Mouse (Mus musculus) forebrain, embryonic 12.5 days (tissue): ENCODE results near the gene Nupl1. TPM values are rescaled to one million over a fixed set of nuclear protein-coding genes. Genes with fewer than 3 reads are reported as not detected.

Experiments used
- ATAC-seq: fragments of 200-750 bp; cut with Nextera tagmentation; 2 replicates; pipeline ENCODE4 v1.8.0; 2017; ENCODE audit warnings: moderate TSS enrichment; ENCODE audit not compliant: low FRiP score
- H3K27ac ChIP-seq: fragments of 300-500 bp; sonication (generic); 2 replicates; pipeline ENCODE4 v1.5.1; 2016; ENCODE audit warnings: mild to moderate bottlenecking
- H3K27me3 ChIP-seq: fragments of 300-500 bp; sonication (generic); 2 replicates; pipeline ENCODE4 v1.6.1; 2016; ENCODE audit warnings: mild to moderate bottlenecking
- H3K36me3 ChIP-seq: fragments of 300-500 bp; sonication (generic); replicated peaks from 2 replicates; pipeline ENCODE4 v1.6.1; 2016; ENCODE audit warnings: mild to moderate bottlenecking
- H3K4me1 ChIP-seq: fragments of 300-500 bp; sonication (generic); 2 replicates; pipeline ENCODE4 v1.6.1; 2016
- H3K4me2 ChIP-seq: fragments of 300-500 bp; sonication (generic); 2 replicates; pipeline ENCODE4 v1.6.1; 2016; ENCODE audit warnings: mild to moderate bottlenecking, moderate library complexity
- H3K4me3 ChIP-seq: fragments of 300-500 bp; sonication (generic); replicated peaks from 2 replicates; pipeline ENCODE4 v1.5.1; 2016; ENCODE audit warnings: mild to moderate bottlenecking
- H3K9ac ChIP-seq: fragments of 300-500 bp; sonication (generic); 2 replicates; pipeline ENCODE4 v1.6.1; 2016; ENCODE audit warnings: mild to moderate bottlenecking
- H3K9me3 ChIP-seq: fragments of 300-500 bp; sonication (generic); 2 replicates; pipeline ENCODE4 v1.6.1; 2016
- WGBS: fragments of 180-500 bp; shearing (Covaris S2); methylation state at CpG from one replicate; pipeline ENCODE4 v1.1.7; 2016; 5-methylcytosine and 5-hydroxymethylcytosine counted together
- polyA plus RNA-seq: library from polyadenylated mRNA; unstranded; fragments of >200 nt; fragmentation: Nextera tagmentation; extraction: Ambion mirVana; gene quantifications from 2 replicates; pipeline ENCODE4 v1.2.1, GENCODE M21; 2016

Gene Nupl1
- polyA plus RNA-seq, result 0.06 TPM in 1 of 2 replicates, not detected in the other

DNA sequence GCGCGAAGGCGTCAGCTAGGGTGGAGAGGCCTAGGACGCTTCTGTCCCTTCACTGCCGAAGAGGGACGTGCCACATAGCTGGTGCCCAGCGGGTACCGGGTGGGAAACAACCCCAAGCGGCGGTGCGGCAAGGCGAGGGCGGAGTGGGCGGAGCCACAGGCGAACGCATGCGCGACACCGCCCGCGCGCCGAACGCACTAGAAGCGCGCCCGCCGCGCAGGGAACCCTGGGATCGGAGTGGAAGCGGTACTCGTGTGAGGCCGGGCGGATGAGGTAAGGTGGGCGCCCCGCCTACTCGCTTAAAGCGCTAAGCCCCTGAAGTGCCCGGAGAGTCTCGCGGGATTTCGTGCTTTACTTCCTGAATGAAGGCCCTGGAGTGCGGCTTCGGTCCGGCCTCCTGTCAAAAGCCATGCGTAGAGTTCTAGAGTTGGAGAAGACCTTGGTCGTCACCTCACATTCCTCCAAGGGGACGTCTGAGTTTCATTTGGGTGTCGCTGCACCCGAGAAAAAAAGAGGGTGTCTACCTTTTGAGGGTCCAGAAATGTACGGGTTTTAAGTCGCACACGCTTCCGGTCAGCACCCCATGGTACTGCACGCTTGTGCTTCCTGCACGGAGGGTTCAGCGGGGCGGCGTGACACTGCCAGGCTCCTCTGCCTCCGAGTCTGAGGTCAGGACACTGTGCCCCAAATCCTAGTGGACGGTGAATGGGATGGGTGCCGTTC is at the start of gene Nupl1, which contains the start of gene Gm49336:
Nupl1 (minus strand) TSS at position 151 of the 723 bp plus-strand sequence.
Gm49336 (minus strand) TSS at position 227 of the 723 bp plus-strand sequence.
- H3K4me1 ChIP-seq, result peaks cover 24% of the 10 kb centered on the region
- WGBS, result under 1% methylated on average over 62 of the region's 62 CpGs
- ATAC-seq, result peak; percentile 100
- H3K27me3 ChIP-seq, result no peaks in the 10 kb centered on the region
- H3K4me2 ChIP-seq, result peak within 1 kb of the TSS; percentile 74
- H3K4me3 ChIP-seq, result peak within 1 kb of the TSS; percentile 87
- no peaks in the 10 kb centered on the region for H3K36me3 ChIP-seq
- H3K27ac ChIP-seq, result peak within 1 kb of the TSS; percentile 93
- H3K9ac ChIP-seq, result peak within 1 kb of the TSS; percentile 93
- no peaks in the 10 kb centered on the region for H3K9me3 ChIP-seq

GRCm38 (mm10) chr14:60301024-60301423 is 49.8 kb upstream of the Nupl1 start:
- Histone ChIP-seq H3K36me3 (peaks cover 21% of the 10 kb centered on the region), H3K27ac (peak overlapping the region; percentile 59), H3K4me3 (no peak overlapping the region), H3K4me2 (peak overlapping the region; percentile 11; the same call in 1 of the 2 replicates), H3K4me1 (peaks cover 28% of the 10 kb centered on the region), H3K27me3 (no peaks in the 10 kb centered on the region), H3K9ac (no peak overlapping the region), H3K9me3 (no peaks in the 10 kb centered on the region)
- ATAC-seq, result peak; percentile 80
- 20% methylated on average over 6 of the region's 6 CpGs for WGBS

DNA sequence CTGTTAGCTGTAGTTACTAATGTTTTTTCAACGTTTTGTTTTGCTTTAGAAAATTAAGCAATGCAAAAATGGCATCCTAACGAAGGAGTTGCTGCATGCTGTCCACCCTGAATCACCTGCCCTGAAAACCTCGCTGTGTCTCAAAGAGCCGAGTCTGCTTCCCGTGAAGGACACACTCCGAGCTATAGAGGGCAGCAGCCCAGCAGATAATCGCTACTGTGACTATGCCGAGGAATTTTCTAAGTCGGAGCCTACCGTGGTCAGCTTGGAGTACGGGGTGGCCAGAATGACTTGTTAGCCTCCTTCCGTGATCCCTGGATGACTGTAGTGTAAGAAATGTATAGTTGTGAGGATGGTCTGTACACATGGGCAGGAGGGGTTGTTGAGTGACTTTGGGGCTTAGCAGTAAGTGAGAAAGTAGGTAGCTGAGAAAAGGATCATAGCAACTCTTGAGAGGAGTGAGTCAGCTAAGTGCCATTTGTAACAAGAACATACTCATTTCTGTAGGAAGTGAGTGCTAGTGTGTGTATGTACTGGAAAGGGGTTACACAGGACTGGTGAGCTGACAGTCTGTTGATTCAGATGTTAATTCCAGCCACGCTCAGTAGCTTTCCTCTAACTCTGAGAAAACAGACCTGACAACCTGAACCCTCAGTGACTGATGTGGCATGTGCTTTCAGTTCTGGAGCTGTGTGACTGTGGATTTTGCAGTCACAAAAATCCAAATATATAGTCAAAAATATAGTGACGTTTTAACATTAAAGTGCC is 49.2 kb upstream of the Nupl1 start:
- peak overlapping the region; percentile 11; the same call in 1 of the 2 replicates for H3K4me2 ChIP-seq
- ATAC-seq, result 0 out of 2 replicates have a peak, but pooled peaks have one; percentile 37
- H3K36me3 ChIP-seq, result peaks cover 21% of the 10 kb centered on the region
- no peak overlapping the region for H3K4me3 ChIP-seq
- no peaks in the 10 kb centered on the region for H3K27me3 ChIP-seq
- no peak overlapping the region for H3K9ac ChIP-seq
- 46% methylated on average over 14 of the region's 14 CpGs for WGBS
- H3K4me1 ChIP-seq, result peaks cover 28% of the 10 kb centered on the region
- no peaks in the 10 kb centered on the region for H3K9me3 ChIP-seq
- H3K27ac ChIP-seq, result peak overlapping the region; percentile 59

- Histone ChIP-seq H3K4me1 (peaks cover 9% of the 10 kb centered on the region), H3K27me3 (no peaks in the 10 kb centered on the region)
- no peak for ATAC-seq
Observed at GRCm38 (mm10) chr14:60295531-60295930, 44.3 kb upstream of the Nupl1 start.

DNA sequence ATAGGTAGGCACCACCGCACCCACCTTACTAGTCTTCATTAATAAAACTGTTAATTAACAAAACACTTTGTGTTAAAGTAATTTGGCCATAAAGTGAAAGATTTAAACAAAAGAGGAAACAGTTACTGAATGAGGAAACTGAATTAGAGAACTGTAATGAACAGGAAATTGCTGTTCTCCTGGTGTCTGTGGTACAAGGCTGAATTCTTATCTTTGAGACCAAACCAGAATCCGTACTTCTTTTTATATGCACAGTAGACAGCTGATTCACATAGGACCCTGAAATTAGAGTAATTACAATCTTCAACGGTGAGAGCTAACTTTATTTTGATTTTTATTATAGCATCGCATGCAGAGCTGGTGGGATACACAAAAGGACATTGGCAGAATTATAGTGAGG is 39.1 kb upstream of the Nupl1 start:
- ATAC-seq, result no peak
- Histone ChIP-seq H3K9me3 (no peaks in the 10 kb centered on the region), H3K4me1 (no peaks in the 10 kb centered on the region), H3K27ac (no peak overlapping the region), H3K27me3 (no peaks in the 10 kb centered on the region), H3K9ac (no peak overlapping the region), H3K4me3 (no peak overlapping the region), H3K4me2 (no peak overlapping the region), H3K36me3 (peaks cover 12% of the 10 kb centered on the region)
- 89% methylated on average over 4 of the region's 4 CpGs for WGBS

More at GRCm38 (mm10) chr14:60295531-60295930, 44.3 kb upstream of the Nupl1 start:
- no peak overlapping the region for H3K4me2 ChIP-seq
- no peaks in the 10 kb centered on the region for H3K9me3 ChIP-seq
- no peak overlapping the region for H3K27ac ChIP-seq
- no peak overlapping the region for H3K9ac ChIP-seq
- H3K36me3 ChIP-seq, result peaks cover 11% of the 10 kb centered on the region; the same call in 1 of the 2 replicates
- 86% methylated on average over 1 of the region's 1 CpGs for WGBS
- H3K4me3 ChIP-seq, result no peak overlapping the region

DNA sequence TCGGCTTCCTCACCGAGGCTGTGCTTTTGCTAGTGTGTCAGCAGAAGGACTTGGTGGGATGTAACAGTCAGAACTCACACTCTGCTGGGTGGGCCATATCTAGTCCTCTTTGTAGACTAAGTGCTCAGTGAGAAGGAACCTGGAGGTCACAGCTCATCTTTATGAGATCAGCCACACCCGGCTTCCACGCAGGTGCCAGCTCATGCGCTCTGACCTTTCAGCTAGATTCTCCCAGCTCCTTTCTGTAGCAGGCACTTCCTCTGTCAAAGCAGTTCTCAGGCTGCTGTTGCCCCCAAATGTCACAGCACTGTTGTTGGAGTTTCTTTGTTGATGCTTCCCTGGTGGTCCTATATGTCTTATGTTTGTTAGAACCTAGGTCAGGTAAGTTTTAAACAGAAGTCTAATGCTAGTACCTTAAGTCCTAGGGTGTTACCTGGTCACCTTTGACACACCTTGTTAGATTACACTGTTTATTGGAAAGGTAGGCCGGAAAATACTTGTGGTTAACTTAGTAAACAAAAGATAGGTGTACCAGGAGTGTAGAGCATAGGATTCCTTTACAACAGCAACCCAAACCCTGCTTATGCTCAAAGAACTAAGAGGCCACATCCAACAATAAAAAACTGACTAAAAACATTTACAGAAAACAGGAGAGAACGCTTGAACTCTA is 35.1 kb upstream of the Nupl1 start:
- Histone ChIP-seq H3K36me3 (peaks cover 23% of the 10 kb centered on the region), H3K4me2 (no peak overlapping the region), H3K9ac (no peak overlapping the region), H3K27me3 (no peaks in the 10 kb centered on the region), H3K9me3 (no peaks in the 10 kb centered on the region), H3K4me3 (no peak overlapping the region), H3K4me1 (no peaks in the 10 kb centered on the region), H3K27ac (no peak overlapping the region)
- 91% methylated on average over 7 of the region's 7 CpGs for WGBS
- ATAC-seq, result no peak

DNA sequence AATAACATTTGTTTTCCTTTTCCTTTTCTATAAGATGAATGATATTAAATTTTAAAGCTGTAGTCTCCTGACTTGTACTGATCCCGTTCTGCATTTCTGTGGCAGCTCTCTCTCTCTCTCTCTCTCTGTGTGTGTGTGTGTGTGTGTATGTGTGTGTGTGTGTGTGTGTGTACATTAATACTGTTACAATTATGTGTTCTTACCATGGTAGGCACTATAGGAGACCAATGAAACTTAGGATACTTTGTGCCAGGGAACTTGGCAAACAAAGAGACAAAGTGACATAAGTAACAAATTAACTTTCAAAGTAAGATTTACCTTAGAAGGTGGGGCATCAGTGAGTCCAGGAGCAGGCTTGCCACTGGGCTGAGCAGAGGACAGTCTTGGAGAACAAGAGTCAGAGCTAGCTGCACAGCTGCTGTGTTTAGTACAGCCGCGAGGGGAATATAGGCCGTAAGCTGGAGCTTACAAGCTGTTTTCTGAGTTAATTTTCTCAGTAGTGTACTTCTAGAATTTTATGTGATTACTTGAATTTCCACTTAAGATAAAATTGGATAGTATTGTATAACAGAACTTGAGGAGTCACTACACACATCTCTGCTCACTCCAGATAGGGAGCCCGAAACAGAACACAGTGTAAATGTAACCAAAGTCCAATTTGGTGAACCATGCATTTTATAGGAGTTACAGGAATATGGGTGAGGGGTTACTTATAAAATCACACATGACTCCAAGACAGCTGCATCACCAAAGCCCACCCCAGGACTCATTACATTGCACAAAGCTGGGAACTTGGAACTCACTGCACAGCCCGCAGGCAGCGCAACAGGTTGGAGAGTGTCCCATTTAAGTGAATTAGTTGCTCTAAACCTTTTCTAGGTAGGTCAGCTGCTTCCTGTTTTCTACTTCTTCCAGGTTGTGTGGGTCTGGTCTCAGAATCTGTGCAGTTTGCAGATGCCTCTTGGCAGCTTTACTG is 24.4 kb upstream of the Nupl1 start:
- no peak for ATAC-seq
- no peak overlapping the region for H3K4me3 ChIP-seq
- H3K9me3 ChIP-seq, result no peaks in the 10 kb centered on the region
- 92% methylated on average over 7 of the region's 7 CpGs for WGBS
- H3K27me3 ChIP-seq, result no peaks in the 10 kb centered on the region
- H3K4me2 ChIP-seq, result no peak overlapping the region
- no peak overlapping the region for H3K9ac ChIP-seq
- no peak overlapping the region for H3K27ac ChIP-seq
- no peaks in the 10 kb centered on the region for H3K36me3 ChIP-seq
- H3K4me1 ChIP-seq, result no peaks in the 10 kb centered on the region

DNA sequence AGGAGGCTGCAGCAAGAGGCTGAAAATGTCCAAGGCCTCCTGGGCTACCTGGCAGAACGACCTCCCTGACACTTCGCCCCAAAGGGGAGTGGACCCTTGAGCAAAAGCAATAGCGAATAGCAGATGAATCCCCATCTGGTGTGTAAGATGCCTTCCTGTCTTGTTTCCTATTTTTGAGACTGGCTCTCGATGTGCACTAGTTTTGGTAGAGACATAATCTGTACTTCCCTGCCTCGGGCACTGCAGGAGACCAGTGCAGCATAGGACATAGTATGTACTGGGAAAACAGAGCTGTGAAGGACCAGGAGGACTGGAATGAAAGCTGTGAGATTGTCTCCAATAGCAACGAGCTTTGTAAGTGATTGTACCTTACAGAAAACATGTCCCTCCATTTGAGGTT is 22.1 kb upstream of the Nupl1 start:
- WGBS, result 88% methylated on average over 6 of the region's 6 CpGs
- H3K36me3 ChIP-seq, result no peaks in the 10 kb centered on the region
- no peaks in the 10 kb centered on the region for H3K9me3 ChIP-seq
- H3K4me2 ChIP-seq, result no peak overlapping the region
- no peak for ATAC-seq
- H3K27me3 ChIP-seq, result no peaks in the 10 kb centered on the region
- H3K27ac ChIP-seq, result no peak overlapping the region
- no peaks in the 10 kb centered on the region for H3K4me1 ChIP-seq
- H3K9ac ChIP-seq, result no peak overlapping the region
- no peak overlapping the region for H3K4me3 ChIP-seq

GRCm38 (mm10) chr14:60269333-60269732 is 18.1 kb upstream of the Nupl1 start:
- no peaks in the 10 kb centered on the region for H3K9me3 ChIP-seq
- no peak overlapping the region for H3K27ac ChIP-seq
- ATAC-seq, result no peak
- no peak overlapping the region for H3K4me2 ChIP-seq
- WGBS, result 93% methylated on average over 6 of the region's 6 CpGs
- no peaks in the 10 kb centered on the region for H3K27me3 ChIP-seq
- no peaks in the 10 kb centered on the region for H3K36me3 ChIP-seq
- H3K4me3 ChIP-seq, result no peak overlapping the region
- peaks cover 14% of the 10 kb centered on the region for H3K4me1 ChIP-seq
- no peak overlapping the region for H3K9ac ChIP-seq

DNA sequence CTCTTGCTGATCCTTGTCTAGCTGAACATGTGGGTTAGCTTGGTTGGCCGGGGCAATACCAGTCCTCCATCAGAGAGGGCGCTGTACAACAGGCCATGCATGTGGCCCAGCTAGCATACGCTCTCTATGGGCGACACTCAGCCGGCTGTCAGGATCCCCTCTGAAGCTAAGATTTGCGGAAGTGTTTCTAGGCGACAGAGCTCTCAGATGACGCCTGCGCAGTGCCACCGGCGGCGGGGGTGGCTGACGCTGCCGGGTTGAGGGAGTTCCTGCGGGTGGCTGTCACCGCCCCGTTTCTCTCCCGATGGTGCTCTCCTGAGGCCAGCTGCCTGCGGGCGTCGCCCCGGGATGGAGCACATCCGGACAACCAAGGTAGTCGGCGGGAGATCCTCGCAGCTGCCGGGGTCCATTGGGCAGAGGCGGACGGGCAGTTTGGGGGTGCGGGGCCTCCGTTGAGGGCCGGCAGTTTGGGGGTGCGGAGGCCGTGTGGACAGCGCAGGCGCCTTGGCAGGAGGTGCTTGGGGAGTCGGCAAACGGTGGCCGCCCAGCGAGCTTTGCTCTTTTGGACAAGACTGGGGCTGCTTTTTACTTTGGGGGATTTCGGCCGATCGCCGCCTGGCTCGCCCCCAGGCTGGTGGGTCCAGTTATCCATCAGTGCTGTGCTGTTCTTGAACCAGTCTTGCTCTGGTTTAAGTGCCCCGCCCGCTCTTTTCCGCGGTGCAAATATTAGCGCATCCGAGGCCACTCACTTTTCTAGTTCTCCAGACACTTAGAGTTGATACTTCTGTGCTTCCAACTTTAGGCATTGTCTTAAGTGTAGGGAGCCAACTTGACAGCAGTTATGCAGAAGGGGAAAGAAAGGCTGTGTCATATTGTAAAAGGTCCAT is 14.0 kb upstream of the Nupl1 start, which contains the start of gene Mtmr6:
Mtmr6 (plus strand) TSS at position 239 of the 887 bp plus-strand sequence.
- Histone ChIP-seq H3K27me3 (no peaks in the 10 kb centered on the region), H3K4me2 (peak within 1 kb of the TSS; percentile 74), H3K9ac (peak within 1 kb of the TSS; percentile 72), H3K4me3 (peak within 1 kb of the TSS; percentile 79), H3K27ac (peak within 1 kb of the TSS; percentile 81), H3K9me3 (no peaks in the 10 kb centered on the region), H3K4me1 (peaks cover 14% of the 10 kb centered on the region), H3K36me3 (no peaks in the 10 kb centered on the region)
- under 1% methylated on average over 51 of the region's 51 CpGs for WGBS
- ATAC-seq, result peak; percentile 98
